Mouse (Mus musculus): Measurements from ENCODE around the gene Ncf2.

GRCm38 (mm10) chr1:152838841-152839240 is 38.8 kb downstream of the Ncf2 start:
- no peak for TF ChIP-seq CTCF (IDR thresholded peaks at IDR 0.05; ENCODE audit: borderline replicate concordance, insufficient read depth, low read length)
- TF ChIP-seq POLR2A (IDR thresholded peaks at IDR 0.05; ENCODE audit: low read depth, low read length): no peak
